ENCODE assay signal across 8 mouse cellular contexts in the genomic region with DNA sequence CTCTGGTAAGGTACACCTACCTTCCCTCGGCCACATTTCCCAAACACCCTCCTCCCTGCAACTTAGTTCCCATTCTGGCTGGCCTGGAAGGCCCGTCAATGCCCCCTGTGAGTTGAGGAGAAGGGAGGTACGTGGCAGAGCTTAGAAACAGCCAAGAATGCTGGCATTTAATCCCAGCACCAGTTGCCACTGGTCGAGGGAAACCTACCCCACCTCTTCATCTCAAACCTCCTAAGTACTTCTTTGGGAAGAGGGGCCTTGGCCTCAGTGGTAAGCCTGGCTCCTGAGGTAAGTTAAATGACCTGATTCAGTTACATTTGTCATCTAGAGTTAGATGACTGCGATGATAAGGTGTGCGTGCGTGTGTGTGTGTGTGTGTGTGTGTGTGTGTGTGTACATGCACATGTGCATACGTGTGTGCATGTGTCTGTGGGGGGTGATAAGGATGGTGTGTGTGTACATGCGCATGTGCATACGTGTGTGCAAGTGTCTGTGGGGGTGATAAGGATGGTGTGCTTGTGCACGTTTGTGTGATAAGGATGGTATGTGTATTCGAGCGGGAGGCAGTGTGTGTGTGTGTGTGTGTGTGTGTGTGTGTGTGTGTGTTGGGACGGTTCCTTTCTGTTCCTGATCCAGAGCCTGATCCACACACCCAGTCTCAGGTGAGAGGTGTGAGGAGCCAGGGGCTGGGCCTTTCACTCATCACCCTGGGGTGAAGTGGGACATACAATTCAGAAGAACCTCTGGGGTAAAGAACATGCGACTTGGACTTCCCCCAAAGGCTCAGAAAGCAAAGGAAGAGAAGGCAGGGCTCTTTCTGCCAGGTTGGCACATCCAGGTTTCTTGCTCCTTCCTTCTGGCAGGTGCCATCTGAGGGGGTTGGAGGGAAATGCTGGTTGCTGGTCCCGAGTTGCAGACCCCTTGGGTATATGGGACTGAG. TPM values are rescaled to one million over a fixed set of nuclear protein-coding genes. Genes with fewer than 3 reads are reported as not detected.
DNase-seq lines count a peak whose midpoint lies in the region; ATAC-seq and TF ChIP-seq lines count a peak whose summit lies in the region.

No protein-coding gene starts in this region.

- no peak for DNase-seq in heart, adult 2 months
- DNase-seq in heart, postnatal 14 days = no peak
- peak; percentile 51 for DNase-seq in induced T-regulatory cell, adult 2 months (ENCODE audit: low read depth)
- DNase-seq in thymus, postnatal 25 days = no peak
- no peak for DNase-seq in left cerebral cortex, postnatal 36 days (ENCODE audit: low spot score in 2 of 2)
- no peak for DNase-seq in urinary bladder, adult 2 months (ENCODE audit: low spot score)

- peaks cover 17% of the 10 kb centered on the region for H3K4me1 ChIP-seq in heart, adult 2 months (ENCODE audit: control insufficient read depth, insufficient read depth, low read length)
- no peaks in the 10 kb centered on the region; the same call in 1 of the 2 replicates for H3K4me1 ChIP-seq in cortical plate, adult 2 months (ENCODE audit: control insufficient read depth, insufficient read depth, low read length)
- H3K4me1 ChIP-seq in midbrain, embryonic 15.5 days = peaks cover 25% of the 10 kb centered on the region

- H3K27ac ChIP-seq in heart, adult 2 months = peak overlapping the region; percentile 81
- peak overlapping the region; percentile 78; the same call in 1 of the 2 replicates for H3K27ac ChIP-seq in cortical plate, adult 2 months (ENCODE audit: insufficient read depth, low read length)
- peak overlapping the region; percentile 80 for H3K27ac ChIP-seq in midbrain, embryonic 15.5 days

- H3K79me2 ChIP-seq in heart, adult 2 months (replicated peaks; ENCODE audit: control insufficient read depth, insufficient read depth, low read length) = no peaks in the 10 kb centered on the region

- peak overlapping the region; percentile 99 for H3K4me2 ChIP-seq in midbrain, embryonic 15.5 days

- H3K9me3 ChIP-seq in midbrain, embryonic 15.5 days = no peaks in the 10 kb centered on the region

- H3K9ac ChIP-seq in heart, adult 2 months (ENCODE audit: low read depth, low read length) = peak overlapping the region; percentile 67
- peak overlapping the region; percentile 77 for H3K9ac ChIP-seq in midbrain, embryonic 15.5 days

- H3K27me3 ChIP-seq in heart, adult 2 months (ENCODE audit: control insufficient read depth, insufficient read depth, low read length) = no peaks in the 10 kb centered on the region
- no peaks in the 10 kb centered on the region for H3K27me3 ChIP-seq in midbrain, embryonic 15.5 days (replicated peaks)

- ATAC-seq in midbrain, embryonic 15.5 days (replicated peaks) = no peak

- TF ChIP-seq POLR2A in heart, adult 2 months (IDR thresholded peaks at IDR 0.05; ENCODE audit: insufficient read depth, low read depth, low read length) = no peak
- TF ChIP-seq POLR2A in cortical plate, adult 2 months (IDR thresholded peaks at IDR 0.05; ENCODE audit: extremely low read depth, insufficient read depth, low read length) = no peak

- WGBS in heart, adult 2 months = 40% methylated on average over 16 of the region's 16 CpGs
- WGBS in midbrain, embryonic 15.5 days = 54% methylated on average over 16 of the region's 16 CpGs

- peak overlapping the region; percentile 60 for H3K4me3 ChIP-seq in heart, adult 2 months
- peak overlapping the region; percentile 43 for H3K4me3 ChIP-seq in cortical plate, adult 2 months (ENCODE audit: insufficient read depth, low read length)
- peak overlapping the region; percentile 72 for H3K4me3 ChIP-seq in midbrain, embryonic 15.5 days

- no peak for TF ChIP-seq CTCF in heart, adult 2 months (IDR thresholded peaks at IDR 0.05)
- TF ChIP-seq CTCF in cortical plate, adult 2 months (IDR thresholded peaks at IDR 0.05; ENCODE audit: extremely low read depth, insufficient read depth, low read length) = no peak

- TF ChIP-seq EP300 in heart, adult 2 months (IDR thresholded peaks at IDR 0.05; ENCODE audit: insufficient read depth, low read depth, low read length) = no peak

- intact Hi-C loops in heart, adult 2 months (cut with DNase I) = loop anchor here (5.0 kb wide), 1 partner anchor 120 kb away; no protein-coding TSS in a partner anchor
- intact Hi-C loops in heart, postnatal 14 days (cut with DNase I) = no loop called here
- intact Hi-C loops in left cerebral cortex, postnatal 36 days (cut with DNase I) = loop anchor here (2.0 kb wide), 1 partner anchor 81 kb away; no protein-coding TSS in a partner anchor

- H3K36me3 ChIP-seq in heart, adult 2 months (ENCODE audit: control insufficient read depth, insufficient read depth, low read length) = no peaks in the 10 kb centered on the region
- no peaks in the 10 kb centered on the region for H3K36me3 ChIP-seq in midbrain, embryonic 15.5 days (replicated peaks)

RNA-seq across cellular contexts. Expression of a gene that starts 1.1 kb away (rescaled TPM):
- total RNA-seq in heart, adult 2 months (2021) = 10 to 100 TPM; 81.8 to 84.2 TPM
- polyA plus RNA-seq in heart, adult 2 months (2012; rRNA removed) = 163 and 216 TPM in 2 replicates
- 100 to 1,000 TPM; 125 to 129 TPM for total RNA-seq in heart, postnatal 14 days (2021)
- 106 and 120 TPM in 2 replicates for polyA plus RNA-seq in cortical plate, adult 2 months (2012; rRNA removed)
- polyA plus RNA-seq in midbrain, embryonic 15.5 days (2015; fragmentation: Nextera tagmentation; extraction: Ambion mirVana) = 136 and 154 TPM in 2 replicates
- total RNA-seq in left cerebral cortex, postnatal 36 days (2021) = 10 to 100 TPM; 72.0 to 90.9 TPM
- 248 and 341 TPM in 2 replicates for polyA plus RNA-seq in urinary bladder, adult 2 months (2012; rRNA removed)

RNA-seq across cellular contexts. Expression of a gene that starts 18.1 kb away (rescaled TPM):
- total RNA-seq in heart, adult 2 months (2021) = 1 to 10 TPM; 1.4 to 2.3 TPM
- 0.27 and 0.56 TPM in 2 replicates for polyA plus RNA-seq in heart, adult 2 months (2012; rRNA removed)
- 10 to 100 TPM; 16.0 to 34.1 TPM for total RNA-seq in heart, postnatal 14 days (2021)
- polyA plus RNA-seq in cortical plate, adult 2 months (2012; rRNA removed) = 0.93 and 1.8 TPM in 2 replicates
- 31.8 and 33.9 TPM in 2 replicates for polyA plus RNA-seq in midbrain, embryonic 15.5 days (2015; fragmentation: Nextera tagmentation; extraction: Ambion mirVana)
- 1 to 10 TPM in 1 of 2 experiments, under 1 TPM in 1; 0.66 to 1.8 TPM for total RNA-seq in left cerebral cortex, postnatal 36 days (2021)
- 4.7 and 6.0 TPM in 2 replicates for polyA plus RNA-seq in urinary bladder, adult 2 months (2012; rRNA removed)

RNA-seq across cellular contexts. Expression of a gene that starts 47.0 kb away (rescaled TPM):
- under 1 TPM; 0.16 to 0.23 TPM for total RNA-seq in heart, adult 2 months (2021)
- 0.49 and 1.1 TPM in 2 replicates for polyA plus RNA-seq in heart, adult 2 months (2012; rRNA removed)
- under 1 TPM in 1 of 2 experiments, not detected in 1; 0.15 TPM for total RNA-seq in heart, postnatal 14 days (2021)
- 0.17 and 0.25 TPM in 2 replicates for polyA plus RNA-seq in cortical plate, adult 2 months (2012; rRNA removed)
- 0.09 TPM in 1 of 2 replicates, not detected in the other for polyA plus RNA-seq in midbrain, embryonic 15.5 days (2015; fragmentation: Nextera tagmentation; extraction: Ambion mirVana)
- under 1 TPM; 0.45 to 0.54 TPM for total RNA-seq in left cerebral cortex, postnatal 36 days (2021)
- polyA plus RNA-seq in urinary bladder, adult 2 months (2012; rRNA removed) = 26.0 and 28.6 TPM in 2 replicates

RNA-seq across cellular contexts. Expression of a gene that starts 59.3 kb away (rescaled TPM):
- under 1 TPM; 0.27 to 0.31 TPM for total RNA-seq in heart, adult 2 months (2021)
- 0.94 and 1.6 TPM in 2 replicates for polyA plus RNA-seq in heart, adult 2 months (2012; rRNA removed)
- total RNA-seq in heart, postnatal 14 days (2021) = 1 to 10 TPM; 1.5 to 2.0 TPM
- polyA plus RNA-seq in cortical plate, adult 2 months (2012; rRNA removed) = 3.4 and 3.5 TPM in 2 replicates
- 1.4 and 2.4 TPM in 2 replicates for polyA plus RNA-seq in midbrain, embryonic 15.5 days (2015; fragmentation: Nextera tagmentation; extraction: Ambion mirVana)
- total RNA-seq in left cerebral cortex, postnatal 36 days (2021) = 1 to 10 TPM; 2.0 TPM
- 0.55 and 0.87 TPM in 2 replicates for polyA plus RNA-seq in urinary bladder, adult 2 months (2012; rRNA removed)

Comparison
In these comparisons a context has a peak if more than half of its experiments do, and no peak if none do; other contexts are left out.
1. RNA of a gene that starts 47.0 kb away (polyA plus RNA-seq): 26.0 to 28.6 TPM in urinary bladder, adult 2 months; 0.49 to 1.1 TPM in heart, adult 2 months, 0.17 to 0.25 TPM in cortical plate, adult 2 months and 0.09 TPM in midbrain, embryonic 15.5 days; every median in the first group is over 10 times any median in the second.
2. Peak in every context shown above with its lines, with median percentiles within 50 percentile points of each other: H3K27ac ChIP-seq and H3K4me3 ChIP-seq.